Mouse (Mus musculus) stomach, embryonic 14.5 days (tissue): ENCODE results near the gene Elf4. TPM values are rescaled to one million over a fixed set of nuclear protein-coding genes. Genes with fewer than 3 reads are reported as not detected.
A peak's percentile ranks its signal among the peaks of the same experiment; 100 is the strongest.
"Not testable (repeated sequence)": the region's sequence is repeated elsewhere in the genome, so short reads cannot be mapped to it uniquely, and the experiment has no call there.

Source experiments
- ATAC-seq: fragments of 200-750 bp; cut with Nextera tagmentation; 2 replicates; pipeline ENCODE4 v1.8.0; 2017; ENCODE audit warnings: low read depth, moderate TSS enrichment; ENCODE audit not compliant: insufficient number of reproducible peaks, insufficient read depth, low FRiP score
- H3K27ac ChIP-seq: fragments of 300-500 bp; sonication (generic); 2 replicates; pipeline ENCODE4 v1.5.1; 2014; ENCODE audit warnings: mild to moderate bottlenecking, low read length, moderate library complexity, mixed read lengths
- H3K27me3 ChIP-seq: fragments of 300-500 bp; sonication (generic); 2 replicates; pipeline ENCODE4 v1.6.1; 2014; ENCODE audit warnings: low read length, control low read depth, mixed read lengths; ENCODE audit not compliant: control insufficient read depth, insufficient read depth
- H3K36me3 ChIP-seq: fragments of 300-500 bp; sonication (generic); 2 replicates; pipeline ENCODE4 v1.6.1; 2014; ENCODE audit warnings: mild to moderate bottlenecking, control low read depth, low read length, moderate library complexity, mixed read lengths; ENCODE audit not compliant: control insufficient read depth, insufficient read depth
- H3K4me1 ChIP-seq: fragments of 300-500 bp; sonication (generic); 2 replicates; pipeline ENCODE4 v1.6.1; 2014; ENCODE audit warnings: low read length, control low read depth, mixed read lengths; ENCODE audit not compliant: control insufficient read depth, insufficient read depth
- H3K4me2 ChIP-seq: fragments of 300-500 bp; sonication (generic); replicated peaks from 2 replicates; pipeline ENCODE4 v1.6.1; 2014; ENCODE audit warnings: low read depth, low read length, control low read depth
- H3K4me3 ChIP-seq: fragments of 300-500 bp; sonication (generic); 2 replicates; pipeline ENCODE4 v1.5.1; 2014; ENCODE audit warnings: low read depth, low read length, control low read depth
- H3K9ac ChIP-seq: fragments of 300-500 bp; sonication (generic); replicated peaks from 2 replicates; pipeline ENCODE4 v1.6.1; 2014; ENCODE audit warnings: low read depth, mild to moderate bottlenecking, control low read depth, low read length, moderate library complexity, mixed read lengths
- H3K9me3 ChIP-seq: fragments of 300-500 bp; sonication (generic); 2 replicates; pipeline ENCODE4 v1.6.1; 2016; ENCODE audit warnings: low read depth, low read length, control low read depth; ENCODE audit not compliant: control insufficient read depth
- WGBS: fragments of 180-500 bp; shearing (Covaris S2); extraction: QIAGEN DNeasy Blood & Tissue Kit; methylation state at CpG from one replicate; pipeline ENCODE4 v1.1.7; 2014; 5-methylcytosine and 5-hydroxymethylcytosine counted together
- polyA plus RNA-seq: library from polyadenylated mRNA; unstranded; fragments of >200 nt; fragmentation: Nextera tagmentation; extraction: Ambion mirVana; gene quantifications from 2 replicates; pipeline ENCODE4 v1.2.1, GENCODE M21; 2014

The Elf4 gene
- polyA plus RNA-seq, 1 experiment from 2014 or later = 13.5 TPM

- no peaks in the 10 kb centered on the region for H3K36me3 ChIP-seq
- peak overlapping the region; percentile 68; the same call in 1 of the 2 replicates for H3K9ac ChIP-seq
- no peak for ATAC-seq
- no peaks in the 10 kb centered on the region; the same call in 1 of the 2 replicates for H3K4me1 ChIP-seq
- WGBS = 31% methylated on average over 9 of the region's 9 CpGs
- H3K27me3 ChIP-seq = no peaks in the 10 kb centered on the region
- H3K4me2 ChIP-seq = peak overlapping the region; percentile 49
- peak overlapping the region; percentile 47 for H3K4me3 ChIP-seq
- H3K27ac ChIP-seq = no peak overlapping the region; the same call in 1 of the 2 replicates
- H3K9me3 ChIP-seq = no peaks in the 10 kb centered on the region
Observed at GRCm38 (mm10) chrX:48452231-48452890, 10.6 kb downstream of the Elf4 start.

GRCm38 (mm10) chrX:48449646-48450045, 13.3 kb downstream of the Elf4 start:
- Histone ChIP-seq H3K27me3 (no peaks in the 10 kb centered on the region), H3K4me3 (no peak overlapping the region), H3K9me3 (no peaks in the 10 kb centered on the region), H3K9ac (no peak overlapping the region), H3K27ac (no peak overlapping the region), H3K4me1 (no peaks in the 10 kb centered on the region; the same call in 1 of the 2 replicates), H3K4me2 (no peak overlapping the region), H3K36me3 (no peaks in the 10 kb centered on the region)
- 45% methylated on average over 10 of the region's 10 CpGs for WGBS
- no peak for ATAC-seq

- ATAC-seq = no peak
- WGBS = 70% methylated on average over 4 of the region's 4 CpGs
Observed at GRCm38 (mm10) chrX:48444677-48445076, 18.3 kb downstream of the Elf4 start.

GRCm38 (mm10) chrX:48441954-48442353, 21.0 kb downstream of the Elf4 start:
- ATAC-seq = no peak
- Histone ChIP-seq H3K4me1 (no peaks in the 10 kb centered on the region), H3K4me3 (no peak overlapping the region)

More at GRCm38 (mm10) chrX:48444677-48445076, 18.3 kb downstream of the Elf4 start:
- Histone ChIP-seq H3K9ac (no peak overlapping the region), H3K27ac (no peak overlapping the region), H3K9me3 (no peaks in the 10 kb centered on the region), H3K36me3 (no peaks in the 10 kb centered on the region), H3K4me2 (no peak overlapping the region), H3K4me3 (no peak overlapping the region), H3K4me1 (no peaks in the 10 kb centered on the region), H3K27me3 (no peaks in the 10 kb centered on the region)

GRCm38 (mm10) chrX:48441548-48441947, 21.4 kb downstream of the Elf4 start:
- no peaks in the 10 kb centered on the region for H3K4me1 ChIP-seq
- H3K9me3 ChIP-seq = no peaks in the 10 kb centered on the region
- no peak overlapping the region for H3K27ac ChIP-seq
- WGBS = 82% methylated on average over 6 of the region's 6 CpGs
- H3K36me3 ChIP-seq = no peaks in the 10 kb centered on the region
- ATAC-seq = no peak
- H3K4me2 ChIP-seq = no peak overlapping the region
- H3K9ac ChIP-seq = no peak overlapping the region
- H3K27me3 ChIP-seq = no peaks in the 10 kb centered on the region
- H3K4me3 ChIP-seq = no peak overlapping the region

More at GRCm38 (mm10) chrX:48441954-48442353, 21.0 kb downstream of the Elf4 start:
- Histone ChIP-seq H3K36me3 (no peaks in the 10 kb centered on the region), H3K9ac (no peak overlapping the region), H3K27me3 (no peaks in the 10 kb centered on the region), H3K4me2 (no peak overlapping the region), H3K27ac (no peak overlapping the region), H3K9me3 (no peaks in the 10 kb centered on the region)
- WGBS = 80% methylated on average over 7 of the region's 7 CpGs

- ATAC-seq = peak; percentile 69; the same call in 1 of the 2 replicates
- Histone ChIP-seq H3K27ac (no peak overlapping the region), H3K4me3 (no peak overlapping the region), H3K9ac (no peak overlapping the region), H3K27me3 (no peaks in the 10 kb centered on the region), H3K36me3 (no peaks in the 10 kb centered on the region), H3K9me3 (no peaks in the 10 kb centered on the region), H3K4me2 (no peak overlapping the region), H3K4me1 (no peaks in the 10 kb centered on the region)
- 50% methylated on average over 4 of the region's 4 CpGs for WGBS
Observed at GRCm38 (mm10) chrX:48439036-48439435, 23.9 kb downstream of the Elf4 start.

- not testable (repeated sequence) for ATAC-seq, H3K4me3 ChIP-seq, H3K4me2 ChIP-seq, H3K9ac ChIP-seq, H3K27ac ChIP-seq, H3K4me1 ChIP-seq, H3K27me3 ChIP-seq, H3K9me3 ChIP-seq, H3K36me3 ChIP-seq
- 87% methylated on average over 6 of the region's 7 CpGs for WGBS
Observed at GRCm38 (mm10) chrX:48436082-48436481, 26.9 kb downstream of the Elf4 start.

GRCm38 (mm10) chrX:48435477-48435900, 27.4 kb downstream of the Elf4 start:
- no peak overlapping the region for H3K4me3 ChIP-seq
- no peak for ATAC-seq

More at GRCm38 (mm10) chrX:48435477-48435900, 27.4 kb downstream of the Elf4 start:
- Histone ChIP-seq H3K27ac (no peak overlapping the region), H3K27me3 (no peaks in the 10 kb centered on the region), H3K4me1 (peaks cover 6% of the 10 kb centered on the region; the same call in 1 of the 2 replicates), H3K4me2 (no peak overlapping the region), H3K9ac (no peak overlapping the region), H3K9me3 (no peaks in the 10 kb centered on the region), H3K36me3 (no peaks in the 10 kb centered on the region)
- WGBS = 71% methylated on average over 9 of the region's 9 CpGs
